Mouse (Mus musculus) megakaryocyte, embryonic 14.5 days (primary cell): ENCODE results near the gene Rpl19.

Experiments used
- FLI1 ChIP-seq: IDR thresholded peaks from 2 replicates; pipeline ENCODE4 v1.6.1; 2012; ENCODE audit warnings: low read length, inconsistent platforms, mixed read lengths
- GATA1 ChIP-seq: IDR thresholded peaks from 3 replicates; pipeline ENCODE4 v1.6.1; 2012; ENCODE audit warnings: mixed read lengths, low read length, inconsistent platforms, borderline replicate concordance

- TF ChIP-seq GATA1 (no peak), FLI1 (no peak)
These were observed 5.4 kb upstream of the Rpl19 start for GRCm38 (mm10) chr11:98021118-98021517.
